ENCODE assay signal across 8 mouse cellular contexts in the genomic region with DNA sequence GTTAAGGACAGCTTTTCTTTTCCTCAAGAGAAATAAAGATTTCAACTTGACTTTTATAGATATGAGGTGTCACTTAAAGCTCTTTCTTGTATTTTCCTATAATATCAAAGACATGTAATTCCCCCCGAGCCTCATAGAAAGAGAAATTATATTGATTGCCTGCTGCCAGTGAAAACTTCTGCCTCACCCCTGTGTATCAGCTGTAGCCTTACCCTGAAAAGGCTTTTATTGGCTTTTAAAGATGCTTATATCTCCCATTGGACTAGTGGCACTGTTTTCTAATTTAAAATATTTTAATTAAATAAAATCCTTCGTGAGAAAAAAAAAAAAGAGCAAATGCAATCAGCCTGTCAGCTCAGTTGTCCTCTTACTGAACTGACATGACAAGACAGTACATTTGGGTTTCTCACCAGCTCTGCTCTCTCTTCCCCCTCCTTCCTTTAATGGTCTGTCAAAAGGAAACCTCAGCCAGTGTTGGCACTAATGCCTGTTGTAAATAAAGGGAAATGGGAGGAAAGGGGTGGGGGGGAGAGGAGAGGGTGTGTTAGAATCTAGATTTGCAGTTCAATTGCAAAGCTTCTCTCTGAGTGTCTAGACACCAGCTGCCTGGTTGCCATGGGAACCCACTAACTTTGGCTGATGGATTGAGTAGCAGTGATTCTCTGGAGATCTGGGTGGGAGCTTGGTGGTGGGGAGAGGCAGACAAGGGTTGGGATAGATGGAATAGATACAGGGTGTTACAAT.
DNase-seq lines count a peak whose midpoint lies in the region; ATAC-seq and TF ChIP-seq lines count a peak whose summit lies in the region.

No protein-coding gene starts in this region.

- peak; percentile 97 for DNase-seq in brain, embryonic 14.5 days (ENCODE audit: low read depth)
- DNase-seq in forebrain, embryonic 14.5 days (ENCODE audit: low spot score), result peak; percentile 97
- peak; percentile 33 for DNase-seq in hindlimb bud, embryonic 11.5 days (ENCODE audit: extremely low spot score, low read depth, low spot score)
- DNase-seq in lung, postnatal 0 days (ENCODE audit: low spot score), result peak; percentile 17
- DNase-seq in right cerebral cortex, adult 2 months (ENCODE audit: low spot score in 2 of 2), result peak; percentile 72 to 80
- DNase-seq in natural killer cell, adult 2 months (ENCODE audit: low spot score in 2 of 2), result no peak
- no peak for DNase-seq in thymus, postnatal 36 days

- WGBS in forebrain, embryonic 14.5 days, result 28% methylated on average over 2 of the region's 2 CpGs
- 24% methylated on average over 2 of the region's 2 CpGs for WGBS in lung, postnatal 0 days
- WGBS in intestine, embryonic 15.5 days, result 37% methylated on average over 2 of the region's 2 CpGs

- TF ChIP-seq POLR2A in brain, embryonic 14.5 days (IDR thresholded peaks at IDR 0.05; ENCODE audit: borderline replicate concordance, extremely low read depth, insufficient read depth, insufficient read length, poor library complexity, severe bottlenecking), result no peak

- H3K27ac ChIP-seq in forebrain, embryonic 14.5 days (ENCODE audit: low read depth, low read length), result peak overlapping the region; percentile 77
- no peak overlapping the region for H3K27ac ChIP-seq in lung, postnatal 0 days (ENCODE audit: low read length)
- H3K27ac ChIP-seq in intestine, embryonic 15.5 days, result no peak overlapping the region

- no peak for TF ChIP-seq CTCF in brain, embryonic 14.5 days (IDR thresholded peaks at IDR 0.05; ENCODE audit: borderline replicate concordance, extremely low read depth, insufficient read depth, insufficient read length)
- no peak for TF ChIP-seq CTCF in lung, postnatal 0 days (IDR thresholded peaks at IDR 0.05)

- H3K4me1 ChIP-seq in forebrain, embryonic 14.5 days (ENCODE audit: control insufficient read depth, insufficient read depth, low read length), result peaks cover 16% of the 10 kb centered on the region
- no peaks in the 10 kb centered on the region for H3K4me1 ChIP-seq in lung, postnatal 0 days (ENCODE audit: insufficient read depth, low read depth, low read length)
- H3K4me1 ChIP-seq in intestine, embryonic 15.5 days (replicated peaks), result no peaks in the 10 kb centered on the region

- H3K27me3 ChIP-seq in forebrain, embryonic 14.5 days (replicated peaks; ENCODE audit: control insufficient read depth, insufficient read depth, low read length), result no peaks in the 10 kb centered on the region
- no peaks in the 10 kb centered on the region for H3K27me3 ChIP-seq in lung, postnatal 0 days (replicated peaks; ENCODE audit: insufficient read depth, low read length)
- H3K27me3 ChIP-seq in intestine, embryonic 15.5 days (replicated peaks), result no peaks in the 10 kb centered on the region

- H3K9me3 ChIP-seq in forebrain, embryonic 14.5 days (replicated peaks; ENCODE audit: control insufficient read depth, low read length), result no peaks in the 10 kb centered on the region
- H3K9me3 ChIP-seq in lung, postnatal 0 days (ENCODE audit: low read length), result no peaks in the 10 kb centered on the region
- H3K9me3 ChIP-seq in intestine, embryonic 15.5 days, result no peaks in the 10 kb centered on the region

- H3K36me3 ChIP-seq in forebrain, embryonic 14.5 days (ENCODE audit: control insufficient read depth, insufficient read depth, low read length), result no peaks in the 10 kb centered on the region
- no peaks in the 10 kb centered on the region for H3K36me3 ChIP-seq in lung, postnatal 0 days (ENCODE audit: insufficient read depth, low read length)
- H3K36me3 ChIP-seq in intestine, embryonic 15.5 days, result no peaks in the 10 kb centered on the region

- no peak overlapping the region for H3K4me3 ChIP-seq in forebrain, embryonic 14.5 days (ENCODE audit: low read depth, low read length)
- no peak overlapping the region for H3K4me3 ChIP-seq in lung, postnatal 0 days (ENCODE audit: low read depth, low read length)
- H3K4me3 ChIP-seq in intestine, embryonic 15.5 days (replicated peaks), result no peak overlapping the region

- peak; percentile 97 for ATAC-seq in forebrain, embryonic 14.5 days
- ATAC-seq in lung, postnatal 0 days, result peak; percentile 62
- no peak for ATAC-seq in intestine, embryonic 15.5 days

- TF ChIP-seq EP300 in lung, postnatal 0 days (IDR thresholded peaks at IDR 0.05), result no peak

- H3K9ac ChIP-seq in forebrain, embryonic 14.5 days (ENCODE audit: low read length), result no peak overlapping the region
- H3K9ac ChIP-seq in lung, postnatal 0 days (replicated peaks; ENCODE audit: low read depth), result no peak overlapping the region
- H3K9ac ChIP-seq in intestine, embryonic 15.5 days, result no peak overlapping the region

- peak overlapping the region; percentile 10; the same call in 1 of the 2 replicates for H3K4me2 ChIP-seq in forebrain, embryonic 14.5 days (ENCODE audit: low read length)
- no peak overlapping the region for H3K4me2 ChIP-seq in lung, postnatal 0 days (replicated peaks; ENCODE audit: low read depth, low read length)
- H3K4me2 ChIP-seq in intestine, embryonic 15.5 days (replicated peaks), result no peak overlapping the region

Comparison
In these comparisons a context has a peak if more than half of its experiments do, and no peak if none do; other contexts are left out.
1. DNase-seq: peak in brain, embryonic 14.5 days (single experiment), forebrain, embryonic 14.5 days (single experiment), hindlimb bud, embryonic 11.5 days (single experiment), lung, postnatal 0 days (single experiment) and right cerebral cortex, adult 2 months (2 of 2); none in natural killer cell, adult 2 months (0 of 2) and thymus, postnatal 36 days (0 of 2).